Mouse (Mus musculus) kidney, adult 18-20 months (tissue): Measurements from ENCODE around the gene Pdpk1.

ENCODE experiments used
- DNase-seq: peaks from one replicate; pipeline ENCODE4 v3.0.0; 2021

The Pdpk1 gene

DNA sequence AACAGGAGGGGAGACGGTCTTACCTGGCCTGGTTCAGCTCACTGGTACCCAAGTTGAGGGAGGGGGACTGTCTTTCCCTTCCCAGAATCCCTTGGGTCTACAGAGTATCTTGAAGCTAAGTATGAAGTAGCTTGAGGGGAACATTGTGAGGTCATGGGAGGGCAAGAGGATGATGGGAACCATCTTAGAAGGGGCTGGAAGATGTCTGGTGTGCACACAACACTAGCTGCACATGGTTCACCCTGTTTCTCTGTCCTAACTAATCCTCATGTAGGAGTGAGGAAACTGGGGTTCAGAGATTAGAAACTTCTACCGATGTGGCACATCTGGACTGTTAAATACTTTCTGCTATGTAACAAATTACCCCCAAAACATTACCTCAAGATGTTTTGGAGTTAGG, at the start of gene Pdpk1:
TSS of gene Pdpk1 (minus strand) at position 101 of the 400 bp plus-strand sequence.
- no peak for DNase-seq

- no peak for DNase-seq
Measured at GRCm38 (mm10) chr17:24199741-24200140, 49.0 kb upstream of the Pdpk1 start.

DNA sequence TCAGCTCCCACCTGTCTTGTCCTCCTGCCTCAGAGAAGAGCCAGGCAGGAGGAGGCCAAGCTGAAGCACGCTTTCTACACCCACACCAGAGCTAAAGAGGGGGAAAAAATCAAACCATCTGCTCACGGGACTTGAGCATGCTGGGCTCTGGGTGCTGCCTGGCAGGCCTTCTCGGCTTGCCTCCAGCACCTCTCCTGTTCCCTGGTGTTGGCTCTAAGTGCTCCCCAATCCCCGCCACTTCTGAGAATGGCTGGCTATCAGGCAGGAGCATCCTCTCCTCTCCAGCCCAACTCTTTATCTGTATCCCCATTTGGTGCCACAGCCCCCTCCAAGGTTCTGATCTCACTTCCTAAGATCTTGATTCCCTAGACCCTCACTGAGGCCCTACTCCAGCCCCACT, 48.5 kb upstream of the Pdpk1 start:
- no peak for DNase-seq

GRCm38 (mm10) chr17:24197032-24197824, 46.5 kb upstream of the Pdpk1 start:
- no peak for DNase-seq

- DNase-seq: no peak
Measured at GRCm38 (mm10) chr17:24195349-24195748, 44.6 kb upstream of the Pdpk1 start.

DNA sequence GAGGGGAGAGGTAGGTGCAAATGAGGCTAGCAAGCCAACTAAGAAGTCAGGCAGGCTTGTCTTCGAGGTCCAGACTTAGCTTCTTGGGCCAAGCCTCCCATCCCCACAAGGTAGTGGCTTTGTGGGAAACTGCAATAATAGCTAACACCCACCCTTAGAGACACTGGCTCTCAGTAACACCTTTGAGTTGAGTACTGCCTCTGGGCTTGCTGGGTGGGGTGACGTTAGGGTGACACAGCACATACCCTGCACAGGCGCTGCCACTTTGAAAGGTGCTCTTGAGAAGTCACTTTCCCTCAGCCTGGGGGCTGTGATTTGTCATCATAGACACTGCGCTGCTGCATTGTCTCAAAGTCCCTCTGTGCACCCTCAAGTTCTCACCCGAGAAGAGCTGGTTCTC, 43.0 kb upstream of the Pdpk1 start:
- no peak for DNase-seq

GRCm38 (mm10) chr17:24193268-24193667, 42.5 kb upstream of the Pdpk1 start:
- DNase-seq: no peak

DNA sequence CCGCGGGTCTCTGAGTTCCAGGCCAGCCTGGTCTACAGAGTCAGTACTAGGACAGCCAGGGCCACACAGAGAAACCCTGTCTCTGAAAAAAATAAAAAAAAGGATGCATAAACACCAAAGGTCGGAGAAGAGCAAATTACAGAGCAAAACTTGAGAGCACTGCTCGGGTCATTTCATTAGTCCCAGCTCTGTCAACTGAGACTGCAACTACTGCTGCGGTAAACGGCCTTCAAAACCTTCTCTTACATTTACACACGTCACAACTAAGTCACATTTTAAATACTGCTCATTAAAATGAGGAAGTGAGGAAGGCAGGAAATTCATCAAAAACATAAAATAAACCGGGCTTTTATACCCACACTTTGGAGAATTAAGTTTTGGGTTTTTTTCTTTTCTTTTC, 42.1 kb upstream of the Pdpk1 start:
- DNase-seq: no peak

- DNase-seq: no peak
Measured at GRCm38 (mm10) chr17:24191481-24191880, 40.8 kb upstream of the Pdpk1 start.

GRCm38 (mm10) chr17:24190934-24191333, 40.2 kb upstream of the Pdpk1 start:
- no peak for DNase-seq

GRCm38 (mm10) chr17:24174259-24174658, 23.5 kb upstream of the Pdpk1 start:
- DNase-seq: no peak

- DNase-seq: peak; percentile 72
Measured at GRCm38 (mm10) chr17:24173423-24173822, 22.7 kb upstream of the Pdpk1 start.

- no peak for DNase-seq
Measured at GRCm38 (mm10) chr17:24171738-24172137, 21.0 kb upstream of the Pdpk1 start.

- DNase-seq: no peak
Measured at GRCm38 (mm10) chr17:24170729-24171128, 20.0 kb upstream of the Pdpk1 start.

- DNase-seq: no peak
Measured at GRCm38 (mm10) chr17:24170125-24170524, 19.4 kb upstream of the Pdpk1 start.

DNA sequence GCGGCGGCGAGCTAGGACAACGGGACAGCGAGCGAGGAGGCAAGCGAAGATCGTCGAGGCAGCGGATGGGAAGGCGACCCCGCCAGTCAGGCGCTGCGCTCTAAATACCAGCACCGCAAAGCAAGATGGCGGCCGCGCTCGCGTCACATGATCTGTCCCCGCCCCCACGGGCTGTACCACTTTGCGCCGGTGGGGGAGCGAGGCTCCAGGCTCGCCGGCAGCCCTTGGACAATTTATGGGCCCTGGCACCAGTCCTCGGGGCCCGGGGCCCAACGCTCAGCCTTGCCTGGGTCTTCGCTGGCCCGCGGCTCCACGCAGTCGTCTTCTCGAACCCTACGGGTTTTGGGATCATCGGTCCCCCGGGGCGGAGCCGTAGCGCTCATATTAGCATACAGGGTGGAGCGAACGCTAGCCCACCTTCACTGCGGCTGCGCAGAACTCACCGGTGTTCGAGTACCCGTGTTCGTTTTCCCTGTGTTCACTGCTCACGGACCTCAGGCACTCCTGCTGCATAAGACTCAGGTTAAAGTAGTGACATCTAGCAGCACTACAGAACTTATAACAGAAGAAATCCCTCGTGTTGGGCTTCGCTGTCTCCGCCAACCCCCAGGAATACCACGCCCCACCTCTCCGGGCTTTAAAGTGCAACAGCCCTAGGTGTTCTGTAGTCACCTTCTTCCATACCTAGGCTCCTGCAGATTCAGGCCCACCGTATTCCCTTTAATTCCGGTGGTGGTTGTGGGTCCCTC, 18.8 kb upstream of the Pdpk1 start, which contains the start of gene Atp6v0c:
TSS of gene Atp6v0c (minus strand) at position 386 of the 749 bp plus-strand sequence.
- peak; percentile 99 for DNase-seq

GRCm38 (mm10) chr17:24168590-24169277, 18.0 kb upstream of the Pdpk1 start:
- DNase-seq: peak; percentile 53

GRCm38 (mm10) chr17:24167891-24168505, 17.3 kb upstream of the Pdpk1 start:
- DNase-seq: peak; percentile 28

DNA sequence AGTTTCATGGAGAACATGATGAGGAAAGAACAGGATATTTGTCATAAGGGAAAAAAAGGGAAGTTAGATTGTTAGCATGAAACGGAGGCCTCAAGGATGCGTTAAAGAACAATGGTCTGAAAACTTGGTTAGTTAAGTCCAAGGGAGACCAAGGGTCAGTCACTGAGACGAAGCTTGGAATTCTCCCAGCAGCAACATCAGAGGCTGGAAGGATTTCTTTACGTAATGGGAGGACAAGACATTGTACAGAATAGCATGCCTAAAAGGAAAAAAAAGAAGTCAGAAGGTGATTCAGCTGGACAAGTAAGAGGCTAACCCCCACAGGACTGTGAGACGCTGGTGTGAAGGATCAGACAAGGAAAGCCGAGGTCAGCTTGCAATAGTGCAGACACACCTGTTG, 16.4 kb upstream of the Pdpk1 start:
- peak; percentile 35 for DNase-seq

DNA sequence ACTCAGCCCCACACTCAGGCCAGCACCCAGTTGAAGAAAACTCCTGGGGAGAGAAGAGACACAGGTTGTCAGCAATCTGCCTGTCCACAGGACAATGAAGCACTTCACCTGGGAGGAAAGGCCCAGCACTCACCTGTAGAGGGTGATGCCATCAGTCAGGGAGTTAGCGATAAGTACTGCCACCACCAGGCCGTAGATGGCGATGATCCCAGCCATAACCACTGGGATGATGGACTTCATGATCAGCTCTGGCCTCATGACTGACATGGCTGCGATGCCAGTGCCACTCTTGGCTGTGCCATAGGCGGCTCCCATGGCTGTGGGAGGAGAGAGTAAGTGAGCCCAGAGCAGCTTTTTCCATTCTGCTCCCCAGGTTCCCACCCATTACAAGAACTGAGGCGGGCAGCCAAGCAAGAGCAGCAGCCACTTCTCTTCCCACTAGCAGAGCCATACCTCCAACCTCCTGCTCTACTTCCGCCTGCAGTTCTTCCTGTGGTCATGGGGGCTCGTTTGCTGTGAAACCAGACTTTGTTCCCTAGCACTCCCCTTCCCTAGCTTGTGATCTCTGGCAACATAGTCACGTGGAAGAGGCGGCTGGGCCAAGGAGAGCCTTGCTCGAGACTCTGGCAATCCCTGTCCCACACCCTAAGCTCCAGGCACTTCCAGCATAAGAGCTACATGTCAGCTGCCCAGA, 14.0 kb upstream of the Pdpk1 start:
- DNase-seq: peak; percentile 64

GRCm38 (mm10) chr17:24163176-24163962, 12.6 kb upstream of the Pdpk1 start, which contains the start of gene Amdhd2:
Amdhd2 (minus strand) TSS chr17:24163766.
- peak; percentile 99 for DNase-seq
